Mouse (Mus musculus): ENCODE results near the gene Tecr. TPM values are rescaled to one million over a fixed set of nuclear protein-coding genes. Genes with fewer than 3 reads are reported as not detected.
"Not testable (repeated sequence)": the region's sequence is repeated elsewhere in the genome, so short reads cannot be mapped to it uniquely, and the experiment has no call there.

The Tecr gene
- polyA plus RNA-seq, 1 experiment from 2014 or later: 809 TPM

DNA sequence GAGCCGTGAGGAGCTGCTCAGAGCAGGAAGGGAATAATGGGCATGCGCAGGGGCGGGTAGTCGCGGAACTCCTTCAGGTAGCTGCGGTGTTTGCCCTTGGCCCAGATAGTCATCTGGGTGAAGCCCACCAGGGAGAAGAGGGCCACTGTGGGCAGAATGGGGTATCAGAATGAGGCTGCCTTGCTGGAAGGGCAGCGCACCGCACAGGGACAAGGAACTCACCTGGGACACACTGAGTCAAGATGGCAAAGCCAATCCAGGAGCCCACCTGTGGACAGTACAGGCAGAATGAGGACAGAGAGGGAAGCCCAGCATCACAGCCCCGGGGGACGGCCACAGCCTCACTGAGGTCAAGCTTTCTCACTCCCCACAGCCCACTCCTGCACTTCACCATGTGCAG, 36.0 kb downstream of the Tecr start:
- 89% methylated on average over 10 of the region's 10 CpGs for WGBS
- Histone ChIP-seq H3K9me3 (ENCODE audit: control insufficient read depth, low read length) (no peaks in the 10 kb centered on the region), H3K36me3 (ENCODE audit: control insufficient read depth, insufficient read depth) (peaks cover 7% of the 10 kb centered on the region), H3K9ac (replicated peaks; ENCODE audit: low read depth, low read length) (no peak overlapping the region), H3K4me1 (replicated peaks; ENCODE audit: control insufficient read depth, insufficient read depth, low read length) (peaks cover 23% of the 10 kb centered on the region), H3K27me3 (replicated peaks; ENCODE audit: control insufficient read depth, insufficient read depth, low read length) (no peaks in the 10 kb centered on the region), H3K4me3 (replicated peaks; ENCODE audit: low read length) (no peak overlapping the region), H3K4me2 (ENCODE audit: low read length) (no peak overlapping the region), H3K27ac (ENCODE audit: low read length) (no peak overlapping the region)
- no peak for ATAC-seq

DNA sequence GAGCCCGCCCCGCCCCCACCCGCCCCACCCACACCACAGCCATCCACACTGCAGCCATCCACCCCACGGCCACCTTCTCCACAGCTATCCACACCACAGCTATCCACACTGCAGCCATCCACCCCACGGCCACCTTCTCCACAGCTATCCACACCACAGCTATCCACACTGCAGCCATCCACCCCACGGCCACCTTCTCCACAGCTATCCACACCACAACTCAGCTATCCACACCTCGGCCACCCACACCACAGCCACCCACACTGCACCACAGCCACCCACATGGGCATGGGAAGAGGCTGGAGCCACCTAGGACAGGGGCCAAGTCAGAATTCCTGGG, 36.8 kb downstream of the Tecr start:
- not testable (repeated sequence) for H3K9ac ChIP-seq (replicated peaks; ENCODE audit: low read depth, low read length); H3K4me3 ChIP-seq (replicated peaks; ENCODE audit: low read length); ATAC-seq; H3K4me2 ChIP-seq (ENCODE audit: low read length); H3K36me3 ChIP-seq (ENCODE audit: control insufficient read depth, insufficient read depth); H3K9me3 ChIP-seq (ENCODE audit: control insufficient read depth, low read length); H3K27ac ChIP-seq (ENCODE audit: low read length); H3K27me3 ChIP-seq (replicated peaks; ENCODE audit: control insufficient read depth, insufficient read depth, low read length)
- WGBS: 97% methylated on average over 6 of the region's 7 CpGs
- H3K4me1 ChIP-seq (replicated peaks; ENCODE audit: control insufficient read depth, insufficient read depth, low read length): peaks cover 16% of the 10 kb centered on the region

DNA sequence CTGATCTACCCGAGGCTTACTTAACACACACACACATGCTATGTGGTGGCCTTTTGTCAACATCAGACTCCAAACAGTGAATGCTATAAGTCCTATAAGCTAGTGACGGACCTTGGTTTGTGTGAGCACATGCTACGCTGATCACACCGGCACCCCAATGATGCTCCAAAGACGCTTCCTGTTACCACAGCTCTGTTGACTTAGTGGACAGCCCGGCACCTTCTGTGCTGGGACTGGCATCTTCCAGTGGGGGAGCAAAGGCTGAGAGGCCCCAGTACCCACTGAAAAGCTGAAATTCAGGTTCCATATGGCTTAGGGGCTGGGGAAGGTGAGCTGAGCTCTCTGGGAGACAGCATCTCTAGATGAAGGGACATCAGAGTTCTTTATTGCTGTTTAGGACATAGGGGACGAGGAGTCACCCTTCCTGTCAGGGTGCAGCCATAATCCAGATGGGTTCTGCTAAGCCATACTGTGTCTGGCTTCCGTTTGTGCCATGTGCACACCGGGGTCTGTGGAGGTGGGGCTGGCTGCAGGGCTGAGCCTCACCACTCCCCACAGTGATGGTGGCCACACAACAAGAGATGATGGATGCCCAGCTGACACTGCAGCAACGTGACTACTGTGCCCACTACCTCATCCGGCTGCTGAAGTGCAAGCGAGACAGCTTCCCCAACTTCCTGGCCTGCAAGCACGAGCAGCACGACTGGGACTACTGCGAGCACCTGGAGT, 37.3 kb downstream of the Tecr start:
- no peak for ATAC-seq
- peaks cover 7% of the 10 kb centered on the region for H3K36me3 ChIP-seq (ENCODE audit: control insufficient read depth, insufficient read depth)
- no peak overlapping the region for H3K4me3 ChIP-seq (replicated peaks; ENCODE audit: low read length)
- H3K4me1 ChIP-seq (replicated peaks; ENCODE audit: control insufficient read depth, insufficient read depth, low read length): peaks cover 12% of the 10 kb centered on the region
- H3K27me3 ChIP-seq (replicated peaks; ENCODE audit: control insufficient read depth, insufficient read depth, low read length): no peaks in the 10 kb centered on the region
- 91% methylated on average over 15 of the region's 15 CpGs for WGBS
- H3K4me2 ChIP-seq (ENCODE audit: low read length): no peak overlapping the region
- no peaks in the 10 kb centered on the region for H3K9me3 ChIP-seq (ENCODE audit: control insufficient read depth, low read length)
- no peak overlapping the region for H3K9ac ChIP-seq (replicated peaks; ENCODE audit: low read depth, low read length)
- no peak overlapping the region for H3K27ac ChIP-seq (ENCODE audit: low read length)

DNA sequence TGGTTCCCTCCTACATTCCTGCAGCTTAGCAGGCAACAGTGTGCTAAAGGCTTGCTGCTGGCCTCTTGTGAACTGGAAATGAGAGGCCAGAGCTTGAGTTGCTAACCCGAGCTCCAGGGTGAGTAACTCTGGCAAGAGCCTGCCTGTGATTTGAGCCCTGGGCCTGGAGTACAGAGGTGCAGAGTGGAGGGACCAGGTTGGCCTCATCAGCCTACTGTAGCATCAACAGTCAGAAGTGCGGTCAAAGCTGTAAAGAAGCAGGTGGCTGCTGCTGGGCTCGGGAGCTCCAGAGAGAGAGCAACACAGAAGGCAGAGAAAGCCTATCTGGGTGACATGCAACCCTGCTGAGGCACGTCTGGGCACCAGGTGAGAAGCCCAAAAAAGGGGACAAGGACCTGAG, 38.6 kb downstream of the Tecr start:
- no peak overlapping the region for H3K4me3 ChIP-seq (replicated peaks; ENCODE audit: low read length)
- ATAC-seq: no peak
- no peak overlapping the region for H3K27ac ChIP-seq (ENCODE audit: low read length)
- H3K9me3 ChIP-seq (ENCODE audit: control insufficient read depth, low read length): no peaks in the 10 kb centered on the region
- H3K4me2 ChIP-seq (ENCODE audit: low read length): no peak overlapping the region
- H3K9ac ChIP-seq (replicated peaks; ENCODE audit: low read depth, low read length): no peak overlapping the region
- H3K27me3 ChIP-seq (replicated peaks; ENCODE audit: control insufficient read depth, insufficient read depth, low read length): no peaks in the 10 kb centered on the region
- WGBS: 82% methylated on average over 4 of the region's 4 CpGs
- H3K4me1 ChIP-seq (replicated peaks; ENCODE audit: control insufficient read depth, insufficient read depth, low read length): peaks cover 12% of the 10 kb centered on the region
- peaks cover 7% of the 10 kb centered on the region for H3K36me3 ChIP-seq (ENCODE audit: control insufficient read depth, insufficient read depth)

GRCm38 (mm10) chr8:83568755-83569154, 39.0 kb downstream of the Tecr start:
- Histone ChIP-seq H3K4me2 (ENCODE audit: low read length) (no peak overlapping the region), H3K36me3 (ENCODE audit: control insufficient read depth, insufficient read depth) (peaks cover 7% of the 10 kb centered on the region), H3K27ac (ENCODE audit: low read length) (no peak overlapping the region), H3K4me1 (replicated peaks; ENCODE audit: control insufficient read depth, insufficient read depth, low read length) (peaks cover 12% of the 10 kb centered on the region), H3K9me3 (ENCODE audit: control insufficient read depth, low read length) (no peaks in the 10 kb centered on the region), H3K27me3 (replicated peaks; ENCODE audit: control insufficient read depth, insufficient read depth, low read length) (no peaks in the 10 kb centered on the region), H3K4me3 (replicated peaks; ENCODE audit: low read length) (no peak overlapping the region), H3K9ac (replicated peaks; ENCODE audit: low read depth, low read length) (no peak overlapping the region)
- WGBS: 77% methylated on average over 5 of the region's 5 CpGs
- no peak for ATAC-seq

- Histone ChIP-seq H3K36me3 (ENCODE audit: control insufficient read depth, insufficient read depth) (peaks cover 7% of the 10 kb centered on the region), H3K4me3 (replicated peaks; ENCODE audit: low read length) (no peak overlapping the region), H3K4me2 (ENCODE audit: low read length) (no peak overlapping the region), H3K27ac (ENCODE audit: low read length) (no peak overlapping the region), H3K27me3 (replicated peaks; ENCODE audit: control insufficient read depth, insufficient read depth, low read length) (no peaks in the 10 kb centered on the region), H3K4me1 (replicated peaks; ENCODE audit: control insufficient read depth, insufficient read depth, low read length) (peaks cover 12% of the 10 kb centered on the region), H3K9ac (replicated peaks; ENCODE audit: low read depth, low read length) (0 out of 2 replicates have a peak overlapping the region, but pooled peaks have one; percentile 4), H3K9me3 (ENCODE audit: control insufficient read depth, low read length) (no peaks in the 10 kb centered on the region)
- WGBS: 63% methylated on average over 5 of the region's 5 CpGs
- no peak for ATAC-seq
Observed at GRCm38 (mm10) chr8:83568128-83568527, 39.6 kb downstream of the Tecr start.

- Histone ChIP-seq H3K9ac (replicated peaks; ENCODE audit: low read depth, low read length) (peak overlapping the region; percentile 91), H3K36me3 (ENCODE audit: control insufficient read depth, insufficient read depth) (peaks cover 7% of the 10 kb centered on the region), H3K27ac (ENCODE audit: low read length) (no peak overlapping the region), H3K4me1 (replicated peaks; ENCODE audit: control insufficient read depth, insufficient read depth, low read length) (peaks cover 12% of the 10 kb centered on the region), H3K27me3 (replicated peaks; ENCODE audit: control insufficient read depth, insufficient read depth, low read length) (no peaks in the 10 kb centered on the region), H3K4me2 (ENCODE audit: low read length) (peak overlapping the region; percentile 97), H3K9me3 (ENCODE audit: control insufficient read depth, low read length) (no peaks in the 10 kb centered on the region), H3K4me3 (replicated peaks; ENCODE audit: low read length) (peak overlapping the region; percentile 92)
- no peak for ATAC-seq
- WGBS: 53% methylated on average over 3 of the region's 3 CpGs
Observed at GRCm38 (mm10) chr8:83567668-83568067, 40.1 kb downstream of the Tecr start.

- peak; percentile 82 for ATAC-seq
- H3K27ac ChIP-seq (ENCODE audit: low read length): peak within 1 kb of the TSS; percentile 74
- peak within 1 kb of the TSS; percentile 91 for H3K9ac ChIP-seq (replicated peaks; ENCODE audit: low read depth, low read length)
- peak within 1 kb of the TSS; percentile 92 for H3K4me3 ChIP-seq (replicated peaks; ENCODE audit: low read length)
- H3K36me3 ChIP-seq (ENCODE audit: control insufficient read depth, insufficient read depth): peaks cover 3% of the 10 kb centered on the region; the same call in 1 of the 2 replicates
- H3K9me3 ChIP-seq (ENCODE audit: control insufficient read depth, low read length): no peaks in the 10 kb centered on the region
- WGBS: 2% methylated on average over 43 of the region's 48 CpGs
- peak within 1 kb of the TSS; percentile 97 for H3K4me2 ChIP-seq (ENCODE audit: low read length)
- peaks cover 12% of the 10 kb centered on the region for H3K4me1 ChIP-seq (replicated peaks; ENCODE audit: control insufficient read depth, insufficient read depth, low read length)
- H3K27me3 ChIP-seq (replicated peaks; ENCODE audit: control insufficient read depth, insufficient read depth, low read length): no peaks in the 10 kb centered on the region
Observed at GRCm38 (mm10) chr8:83566469-83567395, 41.0 kb downstream of the Tecr start, which contains the start of gene Ndufb7. Gene Ndufb7, plus strand, starts transcription at chr8:83566671.

DNA sequence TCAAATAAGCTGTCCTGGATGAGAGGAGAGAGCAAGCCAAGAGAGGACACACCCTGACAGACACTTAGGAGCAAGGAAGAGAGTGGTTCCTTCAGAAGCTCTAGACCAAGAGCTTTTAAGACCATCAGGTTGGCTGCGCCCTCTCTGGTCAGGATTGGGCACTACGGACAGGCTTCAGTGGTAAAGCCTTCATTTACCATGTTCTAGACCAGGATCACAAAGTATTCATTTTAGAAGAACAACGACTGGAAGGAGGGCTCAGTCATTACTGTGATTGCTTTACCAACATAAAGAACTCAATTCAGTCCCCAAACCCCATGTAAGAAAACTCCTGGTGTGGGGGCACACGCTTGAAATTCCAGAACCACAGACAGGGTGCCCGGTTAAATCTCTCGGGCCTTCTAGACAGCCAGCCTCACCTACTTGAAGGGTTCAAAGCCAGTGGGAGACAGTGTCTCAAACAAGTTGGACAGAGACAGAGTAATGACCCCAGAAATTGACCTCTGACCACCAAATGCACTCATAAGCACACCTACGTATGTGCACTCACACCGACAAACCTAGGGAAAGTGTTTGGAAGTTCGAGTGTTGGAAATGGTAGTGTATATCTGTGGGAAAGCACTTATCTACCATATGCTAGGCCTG, 41.9 kb downstream of the Tecr start:
- H3K4me3 ChIP-seq (replicated peaks; ENCODE audit: low read length): no peak overlapping the region
- H3K9ac ChIP-seq (replicated peaks; ENCODE audit: low read depth, low read length): no peak overlapping the region
- 73% methylated on average over 9 of the region's 9 CpGs for WGBS
- no peaks in the 10 kb centered on the region for H3K27me3 ChIP-seq (replicated peaks; ENCODE audit: control insufficient read depth, insufficient read depth, low read length)
- no peak for ATAC-seq
- peaks cover 12% of the 10 kb centered on the region for H3K4me1 ChIP-seq (replicated peaks; ENCODE audit: control insufficient read depth, insufficient read depth, low read length)
- H3K27ac ChIP-seq (ENCODE audit: low read length): no peak overlapping the region; the same call in 1 of the 2 replicates
- H3K9me3 ChIP-seq (ENCODE audit: control insufficient read depth, low read length): no peaks in the 10 kb centered on the region
- H3K4me2 ChIP-seq (ENCODE audit: low read length): no peak overlapping the region
- H3K36me3 ChIP-seq (ENCODE audit: control insufficient read depth, insufficient read depth): no peaks in the 10 kb centered on the region

Measured in forebrain, embryonic 16.5 days (tissue).